Mouse (Mus musculus): Measurements from ENCODE around the gene Txndc8.

GRCm38 (mm10) chr4:57952416-57952815 lies 56.5 kb downstream of the Txndc8 start:
- TF ChIP-seq GATA1 (IDR thresholded peaks at IDR 0.05; ENCODE audit: borderline replicate concordance, low read length) (no peak), FLI1 (IDR thresholded peaks at IDR 0.05; ENCODE audit: low read length) (no peak)

Data from megakaryocyte, embryonic 14.5 days (primary cell).